Mouse (Mus musculus): ENCODE results near the gene Magi2. TPM values are rescaled to one million over a fixed set of nuclear protein-coding genes. Genes with fewer than 3 reads are reported as not detected.

Magi2 gene
- polyA plus RNA-seq, 1 experiment = 52.8 TPM

GRCm38 (mm10) chr5:20582995-20583435, 1356.2 kb downstream of the Magi2 start:
- no peak overlapping the region for H3K4me3 ChIP-seq (ENCODE audit: insufficient read depth, low read length)
- H3K4me1 ChIP-seq (ENCODE audit: control insufficient read depth, insufficient read depth, low read length) = peaks cover 8% of the 10 kb centered on the region; the same call in 1 of the 2 replicates
- TF ChIP-seq POLR2A (IDR thresholded peaks at IDR 0.05; ENCODE audit: extremely low read depth, insufficient read depth, low read length) (no peak), CTCF (IDR thresholded peaks at IDR 0.05; ENCODE audit: extremely low read depth, insufficient read depth, low read length) (no peak)
- H3K27ac ChIP-seq (ENCODE audit: insufficient read depth, low read length) = no peak overlapping the region

- H3K4me1 ChIP-seq (ENCODE audit: control insufficient read depth, insufficient read depth, low read length) = peaks cover 4% of the 10 kb centered on the region; the same call in 1 of the 2 replicates
- TF ChIP-seq CTCF (IDR thresholded peaks at IDR 0.05; ENCODE audit: extremely low read depth, insufficient read depth, low read length) (no peak), POLR2A (IDR thresholded peaks at IDR 0.05; ENCODE audit: extremely low read depth, insufficient read depth, low read length) (no peak)
- H3K27ac ChIP-seq (ENCODE audit: insufficient read depth, low read length) = no peak overlapping the region
- H3K4me3 ChIP-seq (ENCODE audit: insufficient read depth, low read length) = no peak overlapping the region
Measured at GRCm38 (mm10) chr5:20583639-20584038, 1356.8 kb downstream of the Magi2 start.

- no peak for TF ChIP-seq POLR2A (IDR thresholded peaks at IDR 0.05; ENCODE audit: extremely low read depth, insufficient read depth, low read length)
- TF ChIP-seq CTCF (IDR thresholded peaks at IDR 0.05; ENCODE audit: extremely low read depth, insufficient read depth, low read length) = no peak
- Histone ChIP-seq H3K4me3 (ENCODE audit: insufficient read depth, low read length) (no peak overlapping the region), H3K4me1 (ENCODE audit: control insufficient read depth, insufficient read depth, low read length) (peaks cover 2% of the 10 kb centered on the region; the same call in 1 of the 2 replicates), H3K27ac (ENCODE audit: insufficient read depth, low read length) (no peak overlapping the region)
Measured at GRCm38 (mm10) chr5:20584769-20585168, 1357.9 kb downstream of the Magi2 start.

DNA sequence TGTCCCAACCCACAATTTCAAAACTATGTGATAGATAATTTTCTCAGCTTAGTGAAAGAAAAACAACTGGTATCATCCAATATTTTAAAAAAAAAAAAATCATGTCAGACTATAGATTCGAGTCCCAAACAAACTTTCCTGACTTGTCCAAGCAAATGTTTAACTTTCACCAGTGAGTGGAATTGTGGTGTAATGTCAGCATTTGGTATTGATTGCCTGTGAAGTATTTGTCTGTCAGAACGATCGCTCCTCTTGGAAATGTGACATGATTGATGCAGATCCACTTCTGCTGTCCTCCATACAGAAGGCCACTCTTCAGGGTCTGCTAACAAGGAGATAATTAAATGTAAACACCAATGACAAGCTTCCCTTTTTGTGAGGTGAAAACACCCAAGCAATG, 1362.9 kb downstream of the Magi2 start:
- Histone ChIP-seq H3K27ac (ENCODE audit: insufficient read depth, low read length) (no peak overlapping the region), H3K4me1 (ENCODE audit: control insufficient read depth, insufficient read depth, low read length) (peaks cover 2% of the 10 kb centered on the region), H3K4me3 (ENCODE audit: insufficient read depth, low read length) (no peak overlapping the region)
- TF ChIP-seq CTCF (IDR thresholded peaks at IDR 0.05; ENCODE audit: extremely low read depth, insufficient read depth, low read length) = no peak

DNA sequence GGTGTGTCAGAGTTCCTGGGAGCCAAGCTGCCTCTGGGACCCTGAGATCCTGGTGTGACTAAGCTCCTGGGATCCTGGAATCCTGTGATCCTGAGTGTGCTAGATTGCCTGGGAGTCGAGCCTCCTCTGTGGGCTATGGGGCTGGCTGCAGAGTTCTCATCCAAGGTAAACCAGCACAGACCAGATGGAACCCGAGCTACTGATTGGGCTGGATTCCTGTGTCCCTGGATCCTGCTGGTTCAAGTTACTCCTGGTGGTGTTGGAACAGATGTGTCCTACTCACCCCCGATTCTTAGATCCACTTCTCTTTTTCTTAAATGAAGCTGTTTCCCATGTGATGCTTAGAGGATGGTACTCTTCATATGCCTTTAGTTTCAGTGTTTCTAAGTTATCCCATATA, 1371.4 kb downstream of the Magi2 start:
- H3K4me1 ChIP-seq (ENCODE audit: control insufficient read depth, insufficient read depth, low read length) = no peaks in the 10 kb centered on the region
- no peak overlapping the region for H3K27ac ChIP-seq (ENCODE audit: insufficient read depth, low read length)

GRCm38 (mm10) chr5:20603756-20604469, 1377.1 kb downstream of the Magi2 start:
- TF ChIP-seq POLR2A (IDR thresholded peaks at IDR 0.05; ENCODE audit: extremely low read depth, insufficient read depth, low read length) = no peak
- no peak for TF ChIP-seq CTCF (IDR thresholded peaks at IDR 0.05; ENCODE audit: extremely low read depth, insufficient read depth, low read length)

More for the DNA sequence above, 1371.4 kb downstream of the Magi2 start:
- no peak overlapping the region for H3K4me3 ChIP-seq (ENCODE audit: insufficient read depth, low read length)
- no peak for TF ChIP-seq POLR2A (IDR thresholded peaks at IDR 0.05; ENCODE audit: extremely low read depth, insufficient read depth, low read length)
- TF ChIP-seq CTCF (IDR thresholded peaks at IDR 0.05; ENCODE audit: extremely low read depth, insufficient read depth, low read length) = no peak

DNA sequence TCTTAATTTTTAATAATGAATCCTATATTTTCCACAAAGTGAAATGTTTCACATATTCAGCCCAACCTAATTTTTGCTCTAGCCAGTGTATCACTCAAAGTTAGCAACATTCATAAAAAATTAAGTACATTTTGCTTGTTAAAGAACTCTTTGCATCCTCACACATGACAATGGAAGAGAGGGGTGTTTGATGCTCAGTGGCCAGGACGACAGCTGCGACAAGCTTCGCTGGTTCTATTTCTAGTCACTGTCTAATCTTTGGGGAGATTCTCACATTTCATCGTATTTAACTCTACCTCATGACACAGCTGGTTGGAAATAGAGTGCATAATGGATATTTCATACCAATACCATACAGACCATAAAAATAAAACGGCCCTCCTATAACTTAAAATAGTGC, 1379.7 kb downstream of the Magi2 start:
- no peak overlapping the region for H3K4me3 ChIP-seq (ENCODE audit: insufficient read depth, low read length)
- TF ChIP-seq CTCF (IDR thresholded peaks at IDR 0.05; ENCODE audit: extremely low read depth, insufficient read depth, low read length) (no peak), POLR2A (IDR thresholded peaks at IDR 0.05; ENCODE audit: extremely low read depth, insufficient read depth, low read length) (no peak)
- H3K27ac ChIP-seq (ENCODE audit: insufficient read depth, low read length) = no peak overlapping the region

More at GRCm38 (mm10) chr5:20603756-20604469, 1377.1 kb downstream of the Magi2 start:
- no peak overlapping the region for H3K27ac ChIP-seq (ENCODE audit: insufficient read depth, low read length)
- no peaks in the 10 kb centered on the region; the same call in 1 of the 2 replicates for H3K4me1 ChIP-seq (ENCODE audit: control insufficient read depth, insufficient read depth, low read length)
- H3K4me3 ChIP-seq (ENCODE audit: insufficient read depth, low read length) = no peak overlapping the region

GRCm38 (mm10) chr5:20607503-20607902, 1380.7 kb downstream of the Magi2 start:
- TF ChIP-seq POLR2A (IDR thresholded peaks at IDR 0.05; ENCODE audit: extremely low read depth, insufficient read depth, low read length) (no peak), CTCF (IDR thresholded peaks at IDR 0.05; ENCODE audit: extremely low read depth, insufficient read depth, low read length) (no peak)
- H3K4me3 ChIP-seq (ENCODE audit: insufficient read depth, low read length) = no peak overlapping the region

More for the DNA sequence above, 1379.7 kb downstream of the Magi2 start:
- H3K4me1 ChIP-seq (ENCODE audit: control insufficient read depth, insufficient read depth, low read length) = no peaks in the 10 kb centered on the region; the same call in 1 of the 2 replicates

GRCm38 (mm10) chr5:20609206-20609935, 1382.5 kb downstream of the Magi2 start:
- Histone ChIP-seq H3K4me1 (ENCODE audit: control insufficient read depth, insufficient read depth, low read length) (no peaks in the 10 kb centered on the region; the same call in 1 of the 2 replicates), H3K27ac (ENCODE audit: insufficient read depth, low read length) (no peak overlapping the region), H3K4me3 (ENCODE audit: insufficient read depth, low read length) (no peak overlapping the region)
- no peak for TF ChIP-seq POLR2A (IDR thresholded peaks at IDR 0.05; ENCODE audit: extremely low read depth, insufficient read depth, low read length)
- no peak for TF ChIP-seq CTCF (IDR thresholded peaks at IDR 0.05; ENCODE audit: extremely low read depth, insufficient read depth, low read length)

More at GRCm38 (mm10) chr5:20607503-20607902, 1380.7 kb downstream of the Magi2 start:
- Histone ChIP-seq H3K4me1 (ENCODE audit: control insufficient read depth, insufficient read depth, low read length) (no peaks in the 10 kb centered on the region; the same call in 1 of the 2 replicates), H3K27ac (ENCODE audit: insufficient read depth, low read length) (no peak overlapping the region)
